Mouse (Mus musculus): ENCODE results near the gene Ift80.
"Not testable (repeated sequence)": the region's sequence is repeated elsewhere in the genome, so short reads cannot be mapped to it uniquely, and the experiment has no call there.

Ift80 gene

GRCm38 (mm10) chr3:68980898-68981297 is 23.5 kb downstream of the Ift80 start:
- DNase-seq (ENCODE audit: low spot score): no peak

GRCm38 (mm10) chr3:68979187-68979586 is 25.2 kb downstream of the Ift80 start:
- no peak for DNase-seq (ENCODE audit: low spot score)

- no peak for DNase-seq (ENCODE audit: low spot score)
Observed at GRCm38 (mm10) chr3:68977696-68978095, 26.7 kb downstream of the Ift80 start.

- no peak for DNase-seq (ENCODE audit: low spot score)
Observed at GRCm38 (mm10) chr3:68975533-68976490, 28.6 kb downstream of the Ift80 start.

- DNase-seq (ENCODE audit: low spot score): no peak
Observed at GRCm38 (mm10) chr3:68974639-68975532, 29.5 kb downstream of the Ift80 start.

- no peak for DNase-seq (ENCODE audit: low spot score)
Observed at GRCm38 (mm10) chr3:68973574-68973973, 30.8 kb downstream of the Ift80 start.

DNA sequence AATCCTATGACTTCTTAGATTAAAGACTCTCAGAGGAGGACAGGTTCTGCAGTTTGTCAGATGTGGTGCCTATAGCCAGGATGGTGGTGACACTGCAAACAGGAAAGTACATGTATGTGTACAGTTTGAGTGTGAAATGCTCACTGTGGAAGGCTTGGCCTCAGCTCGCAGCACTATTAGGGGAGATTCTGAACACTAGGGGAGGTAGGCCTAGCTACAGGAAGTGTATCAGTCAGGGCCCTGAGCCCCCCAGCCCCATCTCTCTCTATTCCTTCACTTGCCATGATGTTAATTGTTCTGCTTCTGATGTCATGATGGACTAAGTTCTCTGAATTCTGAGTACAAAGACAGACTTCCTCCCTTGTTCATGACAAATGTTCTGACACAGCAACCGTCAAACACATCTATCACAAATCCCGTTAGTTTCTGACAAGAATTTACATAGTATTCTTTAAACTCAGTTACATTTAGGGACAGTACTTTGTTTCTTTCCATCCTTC is 35.2 kb downstream of the Ift80 start:
- DNase-seq (ENCODE audit: low spot score): no peak

- no peak for DNase-seq (ENCODE audit: low spot score)
Observed at GRCm38 (mm10) chr3:68967404-68967803, 37.0 kb downstream of the Ift80 start.

- DNase-seq (ENCODE audit: low spot score): no peak
Observed at GRCm38 (mm10) chr3:68966527-68967285, 37.7 kb downstream of the Ift80 start.

DNA sequence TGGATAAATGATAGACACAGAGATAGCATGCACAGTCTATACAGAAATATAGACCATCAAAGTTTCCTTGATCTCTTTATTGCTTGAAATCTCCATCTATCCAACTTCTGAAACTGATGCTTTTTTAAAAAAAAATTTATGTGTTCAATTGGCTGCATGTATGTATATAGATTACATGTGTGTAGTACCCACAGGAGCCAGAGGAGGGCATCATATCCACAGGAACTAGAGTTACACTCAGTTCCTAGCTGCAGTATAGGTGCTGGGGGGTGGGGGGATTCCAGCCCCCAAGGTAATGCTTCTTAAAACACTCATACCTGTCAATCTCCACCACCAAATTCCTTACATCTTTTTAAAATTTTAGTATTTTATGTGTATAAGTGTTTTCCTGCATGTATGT is 39.7 kb downstream of the Ift80 start:
- no peak for DNase-seq (ENCODE audit: low spot score)

- DNase-seq (ENCODE audit: low spot score): no peak
Observed at GRCm38 (mm10) chr3:68957413-68957812, 47.0 kb downstream of the Ift80 start.

DNA sequence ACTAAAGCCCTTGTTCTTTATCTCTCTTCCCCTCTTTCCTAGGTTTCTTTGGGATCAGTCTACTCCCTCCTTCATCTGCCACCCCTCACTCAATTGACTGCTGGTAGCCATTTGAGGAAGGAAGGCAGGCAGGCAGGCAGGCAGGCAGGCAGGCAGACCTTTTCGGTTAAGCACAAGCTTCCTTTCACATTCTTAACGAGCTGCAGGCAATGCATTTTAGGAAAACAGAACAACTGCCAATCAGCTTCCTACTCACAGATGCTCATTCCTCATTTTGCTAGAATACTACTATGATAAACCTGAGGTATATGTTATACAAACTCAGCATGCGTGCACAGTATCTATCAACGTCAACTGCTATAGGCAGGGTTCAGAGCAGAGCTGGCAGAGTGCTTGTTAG is 47.9 kb downstream of the Ift80 start:
- DNase-seq (ENCODE audit: low spot score): no peak

DNA sequence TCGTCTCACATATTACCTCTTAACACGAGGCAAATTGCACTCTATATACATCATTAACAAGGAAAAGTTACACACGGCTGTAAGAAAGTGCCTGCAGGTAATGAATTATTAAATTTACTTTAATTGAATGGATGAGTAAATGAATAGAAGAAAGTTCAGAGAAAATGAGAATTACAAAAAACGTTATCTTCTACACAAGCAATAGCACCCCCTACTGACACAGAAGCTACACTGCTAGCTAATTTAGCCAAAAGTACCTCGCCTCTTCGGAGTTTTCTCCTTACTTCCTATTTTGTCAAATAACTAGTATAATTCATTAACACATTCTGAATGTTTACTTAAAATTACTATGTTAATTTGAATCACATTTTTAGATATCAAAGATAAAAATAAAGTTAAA is 49.9 kb downstream of the Ift80 start:
- DNase-seq (ENCODE audit: low spot score): peak; percentile 31

GRCm38 (mm10) chr3:68952707-68953106 is 51.7 kb downstream of the Ift80 start:
- no peak for DNase-seq (ENCODE audit: low spot score)

- not testable (repeated sequence) for DNase-seq (ENCODE audit: low spot score)
Observed at GRCm38 (mm10) chr3:68951971-68952370, 52.4 kb downstream of the Ift80 start.

- DNase-seq (ENCODE audit: low spot score): no peak
Observed at GRCm38 (mm10) chr3:68949381-68949780, 55.0 kb downstream of the Ift80 start.

DNA sequence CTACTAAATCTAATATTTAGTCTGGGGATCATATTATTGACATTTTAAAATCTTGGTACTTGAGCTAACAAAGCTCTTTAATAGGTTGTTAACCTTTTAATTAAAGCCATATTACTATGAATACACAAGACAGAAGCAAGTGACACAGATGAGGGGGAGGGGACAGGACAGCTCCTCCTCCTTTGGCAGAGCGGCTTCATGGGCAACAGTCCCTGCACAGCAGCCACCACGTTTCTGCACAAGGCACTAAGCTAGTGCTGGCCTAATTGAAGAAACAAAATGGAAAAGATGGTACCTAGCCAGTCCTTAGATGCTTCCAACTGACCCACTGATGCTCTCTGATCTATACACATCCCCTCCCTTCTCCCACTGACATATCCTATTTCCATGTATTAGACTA is 55.5 kb downstream of the Ift80 start:
- DNase-seq (ENCODE audit: low spot score): no peak

DNA sequence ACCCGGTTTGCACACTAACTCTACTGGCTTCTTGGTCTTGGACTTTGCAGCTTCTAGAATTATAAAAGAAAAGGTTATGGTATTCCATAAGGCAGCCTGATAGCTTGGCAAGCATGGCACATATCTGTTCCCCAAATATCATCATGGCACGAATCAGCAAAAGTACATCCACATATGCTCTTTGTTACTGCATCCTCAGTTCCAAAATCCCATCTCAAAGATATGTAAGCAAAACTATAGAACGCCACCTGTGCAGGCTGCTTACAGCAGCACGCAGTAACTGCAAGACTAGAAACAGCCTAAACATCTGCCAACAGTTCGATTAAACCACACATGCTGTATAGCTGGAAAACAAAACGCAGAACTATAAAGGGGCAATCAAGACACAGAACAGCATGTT is 62.5 kb downstream of the Ift80 start:
- DNase-seq (ENCODE audit: low spot score): peak; percentile 40

DNA sequence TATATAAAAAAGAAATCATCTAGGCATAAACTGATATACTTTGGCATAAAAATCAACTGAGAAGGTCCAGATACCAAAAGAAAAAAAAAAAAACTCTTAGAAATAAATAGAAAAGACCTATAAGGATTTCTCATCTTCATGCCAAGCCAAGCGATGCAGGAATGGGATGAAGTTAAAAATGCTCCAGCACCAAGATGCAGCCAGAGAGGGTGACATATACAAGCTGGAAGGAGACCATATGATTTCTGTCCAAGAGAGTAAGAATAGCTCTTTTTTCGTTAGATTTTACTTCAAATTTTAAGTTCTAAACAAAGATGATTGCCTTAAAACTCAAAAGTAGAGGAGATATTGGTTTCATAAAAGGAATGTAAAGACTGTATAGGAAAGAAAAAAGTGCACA is 64.1 kb downstream of the Ift80 start:
- no peak for DNase-seq (ENCODE audit: low spot score)

- DNase-seq (ENCODE audit: low spot score): no peak
Observed at GRCm38 (mm10) chr3:68939312-68939711, 65.1 kb downstream of the Ift80 start.

GRCm38 (mm10) chr3:68936709-68937108 is 67.7 kb downstream of the Ift80 start:
- no peak for DNase-seq (ENCODE audit: low spot score)

- no peak for DNase-seq (ENCODE audit: low spot score)
Observed at GRCm38 (mm10) chr3:68935498-68935897, 68.9 kb downstream of the Ift80 start.

All from layer of hippocampus, adult 11-12 months (tissue).